8 mouse cellular contexts compared by ENCODE assay signal in the genomic region with DNA sequence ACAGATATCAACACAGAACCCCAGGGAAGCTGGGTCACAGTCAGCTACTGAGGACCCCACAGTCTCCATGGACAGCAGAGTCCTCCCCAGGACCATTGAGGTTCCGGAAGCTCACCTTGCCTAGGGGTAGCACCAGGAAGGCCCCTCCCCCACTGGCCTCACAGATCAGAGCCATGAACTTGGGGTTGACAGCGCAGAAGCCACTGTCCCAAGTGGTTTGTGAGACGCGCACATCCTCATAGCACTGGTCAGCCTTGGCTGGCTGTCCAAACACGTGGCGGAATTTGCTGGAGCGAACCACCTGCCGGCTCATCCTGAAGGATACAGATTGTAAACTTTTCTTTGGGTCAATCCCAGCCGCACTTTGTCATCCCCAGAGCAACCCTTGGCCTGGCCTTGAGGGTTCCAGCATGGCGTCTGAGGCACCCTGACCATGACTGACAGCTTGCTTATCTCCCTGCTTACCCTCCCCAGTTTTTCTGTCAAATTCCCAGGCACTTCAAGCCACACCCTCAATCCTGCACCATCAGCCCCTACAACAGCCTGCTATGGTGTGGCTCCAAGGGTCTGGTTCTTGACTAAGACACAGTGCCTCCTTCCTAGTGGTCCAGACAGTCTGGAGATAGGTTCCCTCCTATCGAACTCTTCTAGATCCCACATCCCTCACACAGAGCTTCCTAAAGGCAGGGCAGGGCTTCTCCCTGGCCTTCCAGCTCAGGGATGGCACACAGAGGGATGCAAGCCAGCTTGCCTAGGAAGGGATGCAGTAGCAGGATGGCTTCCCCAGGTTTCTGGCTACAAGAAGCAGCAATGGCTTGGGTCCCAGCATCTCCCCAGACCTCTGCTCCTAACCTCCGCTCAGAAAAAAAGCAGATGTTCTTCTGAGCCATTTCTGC. TPM values are rescaled to one million over a fixed set of nuclear protein-coding genes. Genes with fewer than 3 reads are reported as not detected.
DNase-seq lines count a peak whose midpoint lies in the region; ATAC-seq lines count a peak whose summit lies in the region.

No protein-coding gene starts in this region.

- no peak overlapping the region for H3K27ac ChIP-seq in kidney, embryonic 15.5 days
- no peak overlapping the region for H3K27ac ChIP-seq in kidney, embryonic 14.5 days (ENCODE audit: low read depth, low read length)
- H3K27ac ChIP-seq in hindbrain, embryonic 14.5 days, result peak overlapping the region; percentile 80
- peak overlapping the region; percentile 91 for H3K27ac ChIP-seq in midbrain, embryonic 16.5 days (ENCODE audit: low read length)

- WGBS in kidney, embryonic 15.5 days, result 75% methylated on average over 12 of the region's 12 CpGs
- 75% methylated on average over 12 of the region's 12 CpGs for WGBS in kidney, embryonic 14.5 days
- 80% methylated on average over 12 of the region's 12 CpGs for WGBS in hindbrain, embryonic 14.5 days
- 88% methylated on average over 12 of the region's 12 CpGs for WGBS in midbrain, embryonic 16.5 days

- peaks cover 44% of the 10 kb centered on the region for H3K27me3 ChIP-seq in kidney, embryonic 15.5 days
- H3K27me3 ChIP-seq in kidney, embryonic 14.5 days (ENCODE audit: control insufficient read depth, insufficient read depth, low read length), result peaks cover 17% of the 10 kb centered on the region
- H3K27me3 ChIP-seq in hindbrain, embryonic 14.5 days (ENCODE audit: control insufficient read depth, insufficient read depth, low read length), result no peaks in the 10 kb centered on the region
- no peaks in the 10 kb centered on the region for H3K27me3 ChIP-seq in midbrain, embryonic 16.5 days (ENCODE audit: control insufficient read depth, insufficient read depth, low read depth, low read length)

- DNase-seq in cerebellum, adult 8-10 months, result peak; percentile 52
- no peak for DNase-seq in hindbrain, embryonic 14.5 days (ENCODE audit: low spot score)
- DNase-seq in T-cell, adult 2 months (ENCODE audit: low spot score), result no peak
- no peak for DNase-seq in testis, postnatal 14 days (ENCODE audit: low spot score)
- DNase-seq in embryo, embryonic 10.5 days (ENCODE audit: low spot score), result no peak

- 0 out of 2 replicates have a peak overlapping the region, but pooled peaks have one; percentile 95 for H3K4me2 ChIP-seq in kidney, embryonic 15.5 days
- H3K4me2 ChIP-seq in kidney, embryonic 14.5 days (replicated peaks; ENCODE audit: low read depth, low read length), result no peak overlapping the region
- H3K4me2 ChIP-seq in hindbrain, embryonic 14.5 days (replicated peaks), result peak overlapping the region; percentile 62
- peak overlapping the region; percentile 65 for H3K4me2 ChIP-seq in midbrain, embryonic 16.5 days (ENCODE audit: low read length)

- H3K9ac ChIP-seq in kidney, embryonic 15.5 days, result no peak overlapping the region
- no peak overlapping the region for H3K9ac ChIP-seq in kidney, embryonic 14.5 days (ENCODE audit: low read depth, low read length)
- peak overlapping the region; percentile 82 for H3K9ac ChIP-seq in hindbrain, embryonic 14.5 days
- peak overlapping the region; percentile 96 for H3K9ac ChIP-seq in midbrain, embryonic 16.5 days (ENCODE audit: low read depth, low read length)

- H3K4me1 ChIP-seq in kidney, embryonic 15.5 days, result peaks cover 26% of the 10 kb centered on the region
- peaks cover 12% of the 10 kb centered on the region for H3K4me1 ChIP-seq in kidney, embryonic 14.5 days (ENCODE audit: control insufficient read depth, insufficient read depth, low read length)
- H3K4me1 ChIP-seq in hindbrain, embryonic 14.5 days (replicated peaks; ENCODE audit: control insufficient read depth, insufficient read depth, low read length), result peaks cover 33% of the 10 kb centered on the region
- peaks cover 32% of the 10 kb centered on the region for H3K4me1 ChIP-seq in midbrain, embryonic 16.5 days (ENCODE audit: control insufficient read depth, insufficient read depth, low read length)

- H3K36me3 ChIP-seq in kidney, embryonic 15.5 days, result 0 out of 2 replicates have a peak, but pooled peaks cover 9% of the 10 kb centered on the region
- H3K36me3 ChIP-seq in kidney, embryonic 14.5 days (ENCODE audit: control insufficient read depth, insufficient read depth, low read length), result 0 out of 2 replicates have a peak, but pooled peaks cover 2% of the 10 kb centered on the region
- peaks cover 23% of the 10 kb centered on the region for H3K36me3 ChIP-seq in hindbrain, embryonic 14.5 days (replicated peaks; ENCODE audit: control insufficient read depth, insufficient read depth)
- H3K36me3 ChIP-seq in midbrain, embryonic 16.5 days (ENCODE audit: control insufficient read depth, insufficient read depth, low read length), result peaks cover 13% of the 10 kb centered on the region

- no peak for ATAC-seq in kidney, embryonic 15.5 days (replicated peaks; ENCODE audit: low FRiP score)
- no peak for ATAC-seq in kidney, embryonic 14.5 days (ENCODE audit: low FRiP score, low TSS enrichment)
- no peak for ATAC-seq in hindbrain, embryonic 14.5 days (ENCODE audit: low FRiP score)
- no peak for ATAC-seq in midbrain, embryonic 16.5 days

- H3K9me3 ChIP-seq in kidney, embryonic 15.5 days (replicated peaks), result no peaks in the 10 kb centered on the region
- no peaks in the 10 kb centered on the region for H3K9me3 ChIP-seq in kidney, embryonic 14.5 days (ENCODE audit: control insufficient read depth, low read length)
- no peaks in the 10 kb centered on the region for H3K9me3 ChIP-seq in hindbrain, embryonic 14.5 days (ENCODE audit: control insufficient read depth, low read length)
- no peaks in the 10 kb centered on the region for H3K9me3 ChIP-seq in midbrain, embryonic 16.5 days (replicated peaks; ENCODE audit: control insufficient read depth, low read length, poor library complexity, severe bottlenecking)

- H3K4me3 ChIP-seq in kidney, embryonic 15.5 days (replicated peaks), result peak overlapping the region; percentile 49
- H3K4me3 ChIP-seq in kidney, embryonic 14.5 days (ENCODE audit: low read length), result no peak overlapping the region
- H3K4me3 ChIP-seq in hindbrain, embryonic 14.5 days (replicated peaks; ENCODE audit: low read length), result peak overlapping the region; percentile 55
- H3K4me3 ChIP-seq in midbrain, embryonic 16.5 days (ENCODE audit: low read depth, low read length), result peak overlapping the region; percentile 88

RNA-seq across cellular contexts. Expression of gene Coro1a, which starts 4.5 kb away (rescaled TPM):
- 17.9 and 24.3 TPM in 2 replicates for polyA plus RNA-seq in kidney, embryonic 15.5 days (2015; fragmentation: Nextera tagmentation; extraction: Ambion mirVana)
- 18.3 and 19.6 TPM in 2 replicates for polyA plus RNA-seq in kidney, embryonic 14.5 days (2014; fragmentation: Nextera tagmentation; extraction: Ambion mirVana)
- polyA plus RNA-seq in hindbrain, embryonic 14.5 days (2014; fragmentation: Nextera tagmentation; extraction: Ambion mirVana), result 82.2 and 99.7 TPM in 2 replicates
- 114 and 122 TPM in 2 replicates for polyA plus RNA-seq in midbrain, embryonic 16.5 days (2015; fragmentation: Nextera tagmentation; extraction: Ambion mirVana)

RNA-seq across cellular contexts. Expression of gene Slx1b, which starts 7.5 kb away (rescaled TPM):
- polyA plus RNA-seq in kidney, embryonic 15.5 days (2015; fragmentation: Nextera tagmentation; extraction: Ambion mirVana), result 12.9 and 13.1 TPM in 2 replicates
- polyA plus RNA-seq in kidney, embryonic 14.5 days (2014; fragmentation: Nextera tagmentation; extraction: Ambion mirVana), result 7.7 and 8.1 TPM in 2 replicates
- polyA plus RNA-seq in hindbrain, embryonic 14.5 days (2014; fragmentation: Nextera tagmentation; extraction: Ambion mirVana), result 10.7 and 10.9 TPM in 2 replicates
- 16.8 and 17.3 TPM in 2 replicates for polyA plus RNA-seq in midbrain, embryonic 16.5 days (2015; fragmentation: Nextera tagmentation; extraction: Ambion mirVana)

RNA-seq across cellular contexts. Expression of gene Bola2, which starts 7.9 kb away (rescaled TPM):
- polyA plus RNA-seq in kidney, embryonic 15.5 days (2015; fragmentation: Nextera tagmentation; extraction: Ambion mirVana), result 144 and 146 TPM in 2 replicates
- polyA plus RNA-seq in kidney, embryonic 14.5 days (2014; fragmentation: Nextera tagmentation; extraction: Ambion mirVana), result 145 and 184 TPM in 2 replicates
- polyA plus RNA-seq in hindbrain, embryonic 14.5 days (2014; fragmentation: Nextera tagmentation; extraction: Ambion mirVana), result 124 and 159 TPM in 2 replicates
- polyA plus RNA-seq in midbrain, embryonic 16.5 days (2015; fragmentation: Nextera tagmentation; extraction: Ambion mirVana), result 113 and 120 TPM in 2 replicates

RNA-seq across cellular contexts. Expression of gene Sult1a1, which starts 26.9 kb away (rescaled TPM):
- polyA plus RNA-seq in kidney, embryonic 15.5 days (2015; fragmentation: Nextera tagmentation; extraction: Ambion mirVana), result 6.2 and 8.3 TPM in 2 replicates
- polyA plus RNA-seq in kidney, embryonic 14.5 days (2014; fragmentation: Nextera tagmentation; extraction: Ambion mirVana), result 5.2 and 6.3 TPM in 2 replicates
- polyA plus RNA-seq in hindbrain, embryonic 14.5 days (2014; fragmentation: Nextera tagmentation; extraction: Ambion mirVana), result 2.5 and 5.3 TPM in 2 replicates
- 7.6 and 8.5 TPM in 2 replicates for polyA plus RNA-seq in midbrain, embryonic 16.5 days (2015; fragmentation: Nextera tagmentation; extraction: Ambion mirVana)

RNA-seq across cellular contexts. Expression of gene Sgf29, which starts 54.0 kb away (rescaled TPM):
- polyA plus RNA-seq in kidney, embryonic 15.5 days (2015; fragmentation: Nextera tagmentation; extraction: Ambion mirVana), result 48.2 and 55.0 TPM in 2 replicates
- 35.6 and 52.5 TPM in 2 replicates for polyA plus RNA-seq in kidney, embryonic 14.5 days (2014; fragmentation: Nextera tagmentation; extraction: Ambion mirVana)
- 58.0 and 61.1 TPM in 2 replicates for polyA plus RNA-seq in hindbrain, embryonic 14.5 days (2014; fragmentation: Nextera tagmentation; extraction: Ambion mirVana)
- polyA plus RNA-seq in midbrain, embryonic 16.5 days (2015; fragmentation: Nextera tagmentation; extraction: Ambion mirVana), result 50.1 and 56.9 TPM in 2 replicates

Comparison
In these comparisons a context has a peak if more than half of its experiments do, and no peak if none do; other contexts are left out.
1. H3K27ac ChIP-seq: peak in hindbrain, embryonic 14.5 days (single experiment) and midbrain, embryonic 16.5 days (single experiment); none in kidney, embryonic 15.5 days (single experiment) and kidney, embryonic 14.5 days (single experiment).
2. H3K9ac ChIP-seq: peak in hindbrain, embryonic 14.5 days (single experiment) and midbrain, embryonic 16.5 days (single experiment); none in kidney, embryonic 15.5 days (single experiment) and kidney, embryonic 14.5 days (single experiment).